Mouse (Mus musculus): ENCODE measurements at regions not wholly inside any gene's neighbourhood (a gene's known extent, or its start where the extent isn't known, plus 50 kb on each side); places are given as distances from the start of the nearest gene placed in this dataset.
"Not testable (repeated sequence)": the region's sequence is repeated elsewhere in the genome, so short reads cannot be mapped to it uniquely, and the experiment has no call there.

GRCm38 (mm10) chr13:3216070-3216469, 321.8 kb upstream of the Gdi2 start:
- not testable (repeated sequence) for DNase-seq; H3K4me1 ChIP-seq (ENCODE audit: control insufficient read depth, insufficient read depth, low read length); H3K4me3 ChIP-seq (replicated peaks; ENCODE audit: extremely low read depth, low read depth, low read length)
- 31% methylated on average over 3 of the region's 3 CpGs for WGBS
- peak; percentile 39 for TF ChIP-seq CTCF (IDR thresholded peaks at IDR 0.05; ENCODE audit: insufficient read depth, low read length)

- DNase-seq; H3K4me1 ChIP-seq (ENCODE audit: control insufficient read depth, insufficient read depth, low read length); H3K4me3 ChIP-seq (replicated peaks; ENCODE audit: extremely low read depth, low read depth, low read length): not testable (repeated sequence)
- WGBS, result 75% methylated on average over 10 of the region's 10 CpGs
Measured at GRCm38 (mm10) chr13:3221005-3221621, 316.8 kb upstream of the Gdi2 start.

GRCm38 (mm10) chr13:3221622-3222021, 316.2 kb upstream of the Gdi2 start:
- Histone ChIP-seq H3K4me3 (replicated peaks; ENCODE audit: extremely low read depth, low read depth, low read length) (no peak overlapping the region), H3K4me1 (ENCODE audit: control insufficient read depth, insufficient read depth, low read length) (no peaks in the 10 kb centered on the region)
- 62% methylated on average over 16 of the region's 16 CpGs for WGBS
- TF ChIP-seq CTCF (IDR thresholded peaks at IDR 0.05; ENCODE audit: insufficient read depth, low read length), result no peak
- no peak for TF ChIP-seq POLR2A (IDR thresholded peaks at IDR 0.05; ENCODE audit: borderline replicate concordance, extremely low read depth, low read depth, low read length)
- DNase-seq, result no peak

GRCm38 (mm10) chr13:3258379-3258778, 279.5 kb upstream of the Gdi2 start:
- TF ChIP-seq CTCF (IDR thresholded peaks at IDR 0.05; ENCODE audit: insufficient read depth, low read length) (no peak), POLR2A (IDR thresholded peaks at IDR 0.05; ENCODE audit: borderline replicate concordance, extremely low read depth, low read depth, low read length) (no peak)
- Histone ChIP-seq H3K4me1 (ENCODE audit: control insufficient read depth, insufficient read depth, low read length) (no peaks in the 10 kb centered on the region), H3K4me3 (replicated peaks; ENCODE audit: extremely low read depth, low read depth, low read length) (no peak overlapping the region)
- no peak for DNase-seq
- 63% methylated on average over 1 of the region's 1 CpGs for WGBS

- WGBS, result 24% methylated on average over 1 of the region's 1 CpGs
- not testable (repeated sequence) for H3K4me1 ChIP-seq (ENCODE audit: control insufficient read depth, insufficient read depth, low read length); H3K4me3 ChIP-seq (replicated peaks; ENCODE audit: extremely low read depth, low read depth, low read length); DNase-seq
Measured at GRCm38 (mm10) chr13:3276130-3276529, 261.7 kb upstream of the Gdi2 start.

Measured in lung, adult 2 months (tissue).